Mouse (Mus musculus): Measurements from ENCODE around the gene Jak3. TPM values are rescaled to one million over a fixed set of nuclear protein-coding genes. Genes with fewer than 3 reads are reported as not detected.
"Not testable (repeated sequence)": the region's sequence is repeated elsewhere in the genome, so short reads cannot be mapped to it uniquely, and the experiment has no call there.

Gene Jak3
- total RNA-seq, 4 experiments from 2014 or later = 4.6 to 10.5 (median 7.9) TPM

DNA sequence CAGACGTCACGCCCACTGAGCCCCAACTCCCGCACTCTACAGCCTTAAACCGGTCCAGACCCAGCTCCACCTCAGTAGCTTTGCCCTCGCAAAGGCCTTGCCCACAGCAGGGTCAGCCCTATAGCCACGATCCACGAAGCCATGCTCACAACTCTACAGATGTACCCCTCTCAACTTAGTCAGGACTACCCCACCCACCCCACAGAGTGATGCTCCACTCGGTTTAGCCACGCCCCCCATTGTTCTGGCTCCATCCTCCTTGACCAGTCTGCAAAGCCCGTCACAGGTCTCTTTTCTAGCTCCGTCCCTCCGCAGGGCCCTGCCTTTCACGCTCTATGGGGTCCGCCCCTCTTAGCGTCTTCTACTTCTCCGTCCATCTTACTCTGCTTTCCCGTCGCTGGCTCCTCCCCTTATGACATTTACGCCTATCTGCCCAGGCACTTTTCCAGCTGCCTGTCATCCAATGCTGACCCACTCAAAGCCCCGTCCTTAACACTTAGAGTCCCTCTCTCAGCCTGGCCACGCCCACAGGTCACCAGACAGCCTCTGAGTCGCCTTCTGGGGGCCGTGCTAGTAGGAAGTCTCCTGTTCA lies 10.1 kb downstream of the Jak3 start:
- no peak for DNase-seq (ENCODE audit: low spot score in 2 of 2)

GRCm38 (mm10) chr8:71687616-71688015 lies 11.5 kb downstream of the Jak3 start:
- DNase-seq (ENCODE audit: low spot score in 2 of 2) = no peak

DNA sequence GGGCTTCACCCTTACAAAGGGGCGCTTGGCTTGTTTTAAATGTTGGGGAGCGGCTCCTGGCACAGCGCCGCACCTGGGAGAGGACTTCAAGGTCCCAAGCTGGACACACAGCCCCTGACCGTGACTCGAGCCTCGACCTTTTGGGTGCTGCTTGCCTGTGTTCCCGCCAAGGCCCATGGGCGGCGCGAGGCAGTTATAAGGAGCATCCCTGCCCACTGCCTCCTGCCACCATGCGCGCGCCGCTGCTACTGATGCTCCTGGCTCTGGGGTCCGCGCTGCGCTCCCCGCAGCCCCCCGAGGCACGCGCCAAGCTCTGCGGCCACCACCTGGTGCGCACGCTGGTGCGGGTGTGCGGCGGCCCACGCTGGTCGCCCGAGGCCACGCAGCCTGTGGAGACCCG lies 12.9 kb downstream of the Jak3 start, which contains the start of gene Insl3:
TSS of gene Insl3 (plus strand) at position 187 of the 400 bp plus-strand sequence.
- DNase-seq (ENCODE audit: low spot score in 2 of 2) = no peak

DNA sequence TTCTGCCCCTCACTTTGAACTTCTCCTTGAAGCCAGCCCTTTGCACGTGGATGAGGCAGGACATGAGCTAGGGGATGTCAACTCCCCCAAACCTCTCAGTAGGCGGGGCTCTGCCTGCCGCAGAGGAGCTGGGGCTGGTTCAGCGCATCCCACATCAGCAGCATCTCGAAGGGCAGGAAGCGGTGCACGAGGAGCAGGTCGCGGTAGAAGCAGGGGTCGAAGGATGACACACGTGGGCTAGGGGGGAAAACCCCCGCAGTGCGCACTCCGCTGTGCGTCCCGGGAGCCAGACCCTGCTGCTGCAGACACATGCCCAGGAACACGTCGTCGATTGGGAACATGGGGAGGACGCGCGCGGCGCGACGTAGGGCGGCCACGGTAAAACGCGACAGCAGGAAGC lies 16.4 kb downstream of the Jak3 start:
- no peak for DNase-seq (ENCODE audit: low spot score in 2 of 2)

DNA sequence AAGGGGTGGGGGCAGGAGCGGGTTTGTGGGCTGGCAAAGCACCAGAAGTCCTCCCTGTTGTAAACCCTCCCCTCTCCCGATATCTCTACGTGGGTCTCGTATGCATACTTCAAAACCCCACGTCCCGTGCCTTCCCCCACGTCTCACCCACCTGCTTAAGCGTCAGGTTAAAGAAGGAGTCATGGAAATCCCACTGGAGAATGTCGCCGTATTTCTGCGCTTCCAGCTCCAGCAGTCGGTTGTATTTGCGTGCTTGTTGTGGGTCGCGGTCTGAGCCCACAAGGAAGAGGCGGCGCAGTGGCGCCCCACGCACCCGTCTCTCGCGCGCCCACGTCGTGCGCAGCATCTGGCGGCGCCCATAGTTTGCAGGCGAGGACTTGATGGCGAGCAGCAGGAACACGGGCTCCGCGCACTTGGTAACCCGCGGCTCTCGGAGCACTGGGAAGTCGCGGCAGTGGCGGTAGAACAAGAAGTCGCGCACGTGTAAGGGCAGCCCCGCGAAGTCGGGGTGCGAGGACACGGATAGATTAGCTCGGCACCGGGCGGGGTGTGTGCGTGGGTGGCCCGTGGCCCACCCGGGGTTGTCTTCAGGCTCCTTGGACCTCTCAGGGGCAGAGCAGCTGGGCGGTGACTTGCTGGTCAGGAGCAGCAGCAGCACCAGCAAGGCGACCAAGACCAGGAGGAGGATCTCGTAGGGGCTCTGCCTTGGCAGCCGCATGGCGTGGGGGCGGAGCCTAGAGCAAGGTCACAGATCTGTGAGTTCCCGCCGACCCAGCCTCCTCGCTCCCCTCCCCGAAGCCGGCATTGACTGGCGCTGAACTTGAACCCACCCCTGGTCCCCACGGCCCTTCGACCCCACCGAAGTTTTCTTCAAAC lies 17.3 kb downstream of the Jak3 start:
- DNase-seq (ENCODE audit: low spot score in 2 of 2) = no peak

GRCm38 (mm10) chr8:71695456-71695855 lies 19.4 kb downstream of the Jak3 start:
- DNase-seq (ENCODE audit: low spot score in 2 of 2) = not testable (repeated sequence)

GRCm38 (mm10) chr8:71700493-71701269 lies 24.6 kb downstream of the Jak3 start:
- DNase-seq (ENCODE audit: low spot score in 2 of 2) = no peak

DNA sequence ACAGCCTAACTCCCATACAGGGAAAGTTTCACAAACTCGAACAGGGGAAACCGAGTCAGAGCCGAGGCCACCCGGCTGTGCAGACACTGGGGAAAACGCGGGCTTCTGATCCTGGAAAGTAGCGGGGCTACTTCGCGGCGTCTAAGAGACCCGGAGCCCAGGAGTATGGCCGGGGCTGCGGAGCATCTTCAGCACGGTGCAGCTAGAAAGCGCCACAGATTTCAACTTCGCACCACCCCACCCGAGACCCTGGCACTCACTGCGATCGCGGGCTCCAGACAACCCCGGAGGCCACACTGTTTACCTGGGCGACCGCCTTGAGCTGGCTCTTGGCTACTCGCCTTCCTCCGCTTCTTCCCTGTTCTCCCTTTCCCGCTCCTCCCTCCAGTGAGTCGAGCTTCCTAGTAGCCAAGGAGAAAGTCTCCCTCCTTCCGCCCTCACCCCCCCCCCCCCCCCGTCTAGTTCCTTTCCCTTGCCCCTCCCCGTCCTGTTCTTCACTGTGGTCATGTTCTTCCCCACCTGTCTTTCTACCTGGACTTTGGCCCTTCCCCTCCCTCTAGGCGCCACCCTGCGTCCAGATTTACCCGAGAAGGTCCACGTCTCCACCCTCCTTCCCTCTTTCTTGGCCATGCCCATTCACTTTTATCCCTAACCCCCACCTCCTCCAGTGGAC lies 25.5 kb downstream of the Jak3 start, which contains the start of gene B3gnt3:
TSS of gene B3gnt3 (minus strand) at position 376 of the 673 bp plus-strand sequence.
- no peak for DNase-seq (ENCODE audit: low spot score in 2 of 2)

GRCm38 (mm10) chr8:71702087-71702432 lies 26.0 kb downstream of the Jak3 start:
- DNase-seq (ENCODE audit: low spot score in 2 of 2) = no peak

- DNase-seq (ENCODE audit: low spot score in 2 of 2) = no peak
Observed at GRCm38 (mm10) chr8:71702923-71703322, 26.8 kb downstream of the Jak3 start.

DNA sequence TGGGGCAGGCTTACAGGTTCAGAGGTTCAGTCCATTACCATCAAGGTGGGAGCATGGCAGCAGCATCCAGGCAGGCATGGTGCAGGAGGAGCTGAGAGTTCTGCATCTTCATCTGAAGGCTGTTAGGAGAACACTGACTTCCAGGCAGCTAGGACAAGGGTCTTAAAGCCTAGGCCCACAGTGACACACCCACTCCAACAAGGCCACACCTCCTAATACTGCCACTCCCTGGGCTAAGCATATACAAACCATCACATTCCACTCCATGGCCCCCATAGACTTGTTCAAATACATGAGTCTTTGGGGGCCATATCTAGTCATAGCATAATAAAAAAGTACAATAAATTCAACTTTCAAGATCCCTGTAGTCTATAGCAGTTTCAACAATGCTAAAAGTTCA lies 27.3 kb downstream of the Jak3 start:
- not testable (repeated sequence) for DNase-seq (ENCODE audit: low spot score in 2 of 2)

GRCm38 (mm10) chr8:71707874-71708273 lies 31.8 kb downstream of the Jak3 start:
- DNase-seq (ENCODE audit: low spot score in 2 of 2) = no peak

- no peak for DNase-seq (ENCODE audit: low spot score in 2 of 2)
Observed at GRCm38 (mm10) chr8:71709134-71709799, 33.2 kb downstream of the Jak3 start.

DNA sequence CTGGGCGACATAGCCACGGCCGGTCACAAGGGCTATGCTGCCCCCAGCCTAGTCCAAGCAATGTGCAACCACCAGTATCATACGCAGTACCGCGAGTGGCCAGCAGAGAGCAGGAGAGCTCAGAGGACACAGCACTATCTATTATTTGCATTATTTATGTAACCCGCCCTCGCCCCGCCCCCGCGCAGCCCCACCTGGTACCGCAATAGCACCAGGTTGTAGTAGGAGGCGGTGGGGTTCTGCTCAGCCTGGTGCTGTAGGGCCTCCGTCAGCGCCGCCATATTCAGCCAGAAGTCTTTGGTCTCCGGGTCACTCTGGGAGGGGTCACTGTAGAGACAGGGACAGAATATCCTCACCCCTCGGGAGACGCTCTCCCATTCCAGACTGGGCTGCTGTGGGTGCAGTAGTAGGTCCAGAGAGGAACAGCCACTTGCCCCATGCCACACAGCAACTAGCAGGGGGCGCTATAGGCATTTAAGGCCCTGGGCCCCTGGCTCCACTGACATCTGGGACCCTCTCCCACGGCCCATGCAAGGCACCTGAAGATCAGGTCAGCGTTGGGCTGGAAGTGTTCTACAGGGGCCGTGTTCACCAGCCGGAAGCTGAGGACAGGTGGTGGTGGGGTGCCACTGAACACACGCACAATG lies 33.8 kb downstream of the Jak3 start:
- peak; percentile 83 to 90 for DNase-seq (ENCODE audit: low spot score in 2 of 2)

- no peak for DNase-seq (ENCODE audit: low spot score in 2 of 2)
Observed at GRCm38 (mm10) chr8:71711574-71711973, 35.5 kb downstream of the Jak3 start.

- DNase-seq (ENCODE audit: low spot score in 2 of 2) = no peak
Observed at GRCm38 (mm10) chr8:71715531-71715930, 39.4 kb downstream of the Jak3 start.

- no peak for DNase-seq (ENCODE audit: low spot score in 2 of 2)
Observed at GRCm38 (mm10) chr8:71716561-71717053, 40.5 kb downstream of the Jak3 start.

DNA sequence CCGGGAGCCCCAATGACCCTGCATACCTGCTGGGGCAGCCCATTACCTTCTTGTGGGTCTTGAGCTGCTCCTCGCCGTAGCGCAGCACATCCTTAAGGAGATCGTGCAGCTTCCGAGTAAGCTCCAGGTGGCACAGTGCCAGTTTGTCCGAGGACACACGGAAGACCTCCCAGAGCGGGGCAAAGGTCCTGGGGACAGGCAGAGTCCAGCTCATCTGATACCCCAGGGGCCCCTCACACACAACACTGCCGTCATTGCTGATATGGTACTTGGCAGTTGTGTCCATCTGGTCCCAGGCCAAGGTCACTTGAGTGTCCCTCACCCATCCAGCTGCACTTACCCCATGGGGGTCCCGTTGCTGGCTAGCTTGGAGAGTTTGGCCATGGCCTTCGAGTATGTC lies 41.0 kb downstream of the Jak3 start:
- no peak for DNase-seq (ENCODE audit: low spot score in 2 of 2)

- peak in 1 of 2 experiments; percentile 5 for DNase-seq (ENCODE audit: low spot score in 2 of 2)
Observed at GRCm38 (mm10) chr8:71718252-71718651, 42.2 kb downstream of the Jak3 start.

DNA sequence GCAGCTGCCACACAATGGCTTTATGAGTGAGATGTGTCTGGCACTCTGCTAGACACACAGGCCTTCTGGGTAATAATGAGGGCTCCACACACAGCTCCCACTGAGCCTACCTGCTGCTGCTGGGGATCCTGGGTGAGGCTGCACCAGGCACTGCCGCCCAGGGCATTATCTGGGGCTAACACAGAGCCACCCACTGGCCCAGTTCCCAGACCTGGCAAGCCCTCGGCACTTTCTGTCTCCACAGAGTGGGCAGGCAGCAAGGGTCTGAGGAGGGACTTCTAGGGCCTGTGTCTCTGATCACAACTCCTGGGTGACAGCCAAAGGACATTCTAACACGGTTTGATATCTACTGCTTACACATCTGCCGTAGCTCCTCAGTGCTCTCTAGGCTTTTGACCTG lies 43.1 kb downstream of the Jak3 start:
- peak; percentile 67 to 68 for DNase-seq (ENCODE audit: low spot score in 2 of 2)

All from layer of hippocampus, adult 8-10 months (tissue).